12 mouse cellular contexts compared by ENCODE assay signal in the genomic region with DNA sequence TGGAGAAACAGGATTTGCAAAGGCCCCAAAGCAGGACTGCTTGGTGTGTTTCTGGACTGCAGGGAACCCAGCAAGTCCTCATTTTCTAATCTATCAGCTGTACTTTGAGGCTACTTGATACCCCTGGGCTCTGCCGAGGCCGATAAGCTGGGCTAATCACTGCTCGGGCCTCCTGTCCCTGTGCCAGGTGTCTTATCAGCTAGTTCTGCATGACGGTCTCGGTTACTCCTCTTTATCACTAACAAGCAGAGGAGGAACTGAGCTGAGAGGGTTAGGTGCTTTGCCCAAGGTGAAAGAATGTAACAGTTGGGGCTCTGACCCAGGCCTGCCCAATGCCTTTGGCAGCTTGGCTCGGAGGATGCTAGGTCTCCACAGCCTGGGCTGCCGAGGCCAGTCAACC. TPM values are rescaled to one million over a fixed set of nuclear protein-coding genes. Genes with fewer than 3 reads are reported as not detected.
DNase-seq lines count a peak whose midpoint lies in the region; ATAC-seq and TF ChIP-seq lines count a peak whose summit lies in the region.
"Had no signal": no experiment of that assay in that cellular context is flagged by ENCODE, and none has a peak within 500 bp of the region (broad histone marks: within the 10 kb centered on the region; RNA-seq: fewer than 3 reads in every experiment).

No protein-coding gene starts in this region.

- H3K4me2 ChIP-seq in heart, embryonic 16.5 days (ENCODE audit: low read depth, low read length): peak overlapping the region; percentile 25

- ATAC-seq in G1E (ENCODE audit: extremely low read depth, insufficient number of reproducible peaks, low FRiP score, poor library complexity, severe bottlenecking): peak; percentile 96
- peak; percentile 64 for ATAC-seq in heart, embryonic 16.5 days (replicated peaks; ENCODE audit: extremely low read depth, insufficient read depth, low FRiP score)
- ATAC-seq in megakaryocyte-erythroid progenitor cell, adult 5-6 weeks (replicated peaks; ENCODE audit: low FRiP score, low TSS enrichment, poor library complexity, severe bottlenecking): peak; percentile 87
- ATAC-seq: Patski had no signal

- DNase-seq in 416B (ENCODE audit: low read depth): peak; percentile 87
- DNase-seq in G1E (ENCODE audit: low spot score): peak; percentile 89
- DNase-seq in gastrocnemius, postnatal 14 days: no peak
- no peak for DNase-seq in left cerebral cortex, adult 18-20 months (ENCODE audit: low spot score in 2 of 2)
- no peak for DNase-seq in Muller cell, postnatal 12 days (ENCODE audit: inconsistent ontology term)

- TF ChIP-seq CTCF in G1E (IDR thresholded peaks at IDR 0.05; ENCODE audit: low read depth, low read length): no peak

- peaks cover 26% of the 10 kb centered on the region for H3K36me3 ChIP-seq in G1E (replicated peaks)
- no peaks in the 10 kb centered on the region; the same call in 1 of the 2 replicates for H3K36me3 ChIP-seq in heart, embryonic 16.5 days (ENCODE audit: control insufficient read depth, insufficient read depth)
- H3K36me3 ChIP-seq: embryonic facial prominence, embryonic 15.5 days; hindbrain, embryonic 13.5 days had no signal

- H3K27ac ChIP-seq in heart, embryonic 16.5 days (ENCODE audit: low read length): peak overlapping the region; percentile 69
- H3K27ac ChIP-seq: embryonic facial prominence, embryonic 15.5 days had no signal

- peaks cover 34% of the 10 kb centered on the region for H3K4me1 ChIP-seq in G1E (ENCODE audit: insufficient read depth, low read depth, low read length)
- H3K4me1 ChIP-seq in heart, embryonic 16.5 days (ENCODE audit: control insufficient read depth, insufficient read depth, low read length): peaks cover 15% of the 10 kb centered on the region

- intact Hi-C loops in gastrocnemius, postnatal 14 days (cut with DNase I; ENCODE audit: low total_unique reads): no loop called here

- H3K9ac ChIP-seq in heart, embryonic 16.5 days (ENCODE audit: low read length): no peak overlapping the region
- H3K9ac ChIP-seq: embryonic facial prominence, embryonic 15.5 days had no signal

- H3K27me3 ChIP-seq in G1E (ENCODE audit: insufficient read depth, low read length): peaks cover 12% of the 10 kb centered on the region
- H3K27me3 ChIP-seq in heart, embryonic 16.5 days (ENCODE audit: control insufficient read depth, insufficient read depth, low read length): no peaks in the 10 kb centered on the region
- H3K27me3 ChIP-seq: embryonic facial prominence, embryonic 15.5 days; hindbrain, embryonic 13.5 days; Patski had no signal

- peaks cover 26% of the 10 kb centered on the region for H3K9me3 ChIP-seq in G1E (replicated peaks)
- no peaks in the 10 kb centered on the region for H3K9me3 ChIP-seq in heart, embryonic 16.5 days (replicated peaks; ENCODE audit: control insufficient read depth, low read length)
- H3K9me3 ChIP-seq: embryonic facial prominence, embryonic 15.5 days; hindbrain, embryonic 13.5 days; midbrain, embryonic 10.5 days had no signal

- WGBS in heart, embryonic 16.5 days: 21% methylated on average over 7 of the region's 7 CpGs

- H3K4me3 ChIP-seq in G1E (ENCODE audit: low read depth, low read length): peak overlapping the region; percentile 54; the same call in 1 of the 2 replicates
- H3K4me3 ChIP-seq in heart, embryonic 16.5 days (ENCODE audit: low read length): no peak overlapping the region

RNA-seq across cellular contexts. Expression of a gene that starts 10.6 kb away (rescaled TPM):
- total RNA-seq in G1E (2014; fragmentation: Nextera tagmentation): not detected in 2 replicates
- not detected in 2 replicates for total RNA-seq in G1E (2017)
- not detected in 2 replicates for polyA plus RNA-seq in G1E (2012)
- polyA plus RNA-seq in heart, embryonic 16.5 days (2015; fragmentation: Nextera tagmentation; extraction: Ambion mirVana): 0.21 and 0.24 TPM in 2 replicates
- not detected in 2 replicates for total RNA-seq in megakaryocyte-erythroid progenitor cell, adult 5-6 weeks (2014; fragmentation: Nextera tagmentation)
- not detected in 2 replicates for total RNA-seq in megakaryocyte-erythroid progenitor cell, adult 5-6 weeks (2017)
- total RNA-seq in gastrocnemius, postnatal 14 days (2021): 100 to 1,000 TPM in 1 of 2 experiments, 10 to 100 TPM in 1; 95.9 to 120 TPM
- not detected for total RNA-seq in left cerebral cortex, adult 18-20 months (2021)
- total RNA-seq: layer of hippocampus, postnatal 10 days had no signal
- polyA plus RNA-seq: hindbrain, embryonic 13.5 days; midbrain, embryonic 10.5 days; Patski had no signal

RNA-seq across cellular contexts. Expression of a gene that starts 13.3 kb away (rescaled TPM):
- total RNA-seq in G1E (2014; fragmentation: Nextera tagmentation): 37.2 and 74.5 TPM in 2 replicates
- 20.2 and 22.5 TPM in 2 replicates for total RNA-seq in G1E (2017)
- 1.2 and 2.5 TPM in 2 replicates for polyA plus RNA-seq in G1E (2012)
- 102 and 110 TPM in 2 replicates for polyA plus RNA-seq in heart, embryonic 16.5 days (2015; fragmentation: Nextera tagmentation; extraction: Ambion mirVana)
- 37.2 and 56.9 TPM in 2 replicates for total RNA-seq in megakaryocyte-erythroid progenitor cell, adult 5-6 weeks (2014; fragmentation: Nextera tagmentation)
- 35.3 and 56.3 TPM in 2 replicates for total RNA-seq in megakaryocyte-erythroid progenitor cell, adult 5-6 weeks (2017)
- total RNA-seq in gastrocnemius, postnatal 14 days (2021): 1 to 10 TPM; 6.1 to 7.0 TPM
- total RNA-seq in left cerebral cortex, adult 18-20 months (2021): 1 to 10 TPM; 8.2 to 8.5 TPM

RNA-seq across cellular contexts. Expression of a gene that starts 14.9 kb away (rescaled TPM):
- total RNA-seq in G1E (2014; fragmentation: Nextera tagmentation) (13.5 and 21.0 TPM in 2 replicates), G1E (2017) (51.5 and 54.9 TPM in 2 replicates)
- polyA plus RNA-seq in G1E (2012): 13.3 and 19.5 TPM in 2 replicates
- 92.9 and 97.9 TPM in 2 replicates for polyA plus RNA-seq in heart, embryonic 16.5 days (2015; fragmentation: Nextera tagmentation; extraction: Ambion mirVana)
- total RNA-seq in megakaryocyte-erythroid progenitor cell, adult 5-6 weeks (2014; fragmentation: Nextera tagmentation): 91.6 and 94.6 TPM in 2 replicates
- total RNA-seq in megakaryocyte-erythroid progenitor cell, adult 5-6 weeks (2017): 48.9 and 88.0 TPM in 2 replicates
- 10 to 100 TPM; 45.7 to 46.0 TPM for total RNA-seq in gastrocnemius, postnatal 14 days (2021)
- 10 to 100 TPM; 46.9 to 57.8 TPM for total RNA-seq in left cerebral cortex, adult 18-20 months (2021)

RNA-seq across cellular contexts. Expression of a gene that starts 26.8 kb away (rescaled TPM):
- total RNA-seq in G1E (2014; fragmentation: Nextera tagmentation): 0.29 and 62.5 TPM in 2 replicates
- 0.05 and 0.12 TPM in 2 replicates for total RNA-seq in G1E (2017)
- 0.03 TPM in 1 of 2 replicates, not detected in the other for polyA plus RNA-seq in G1E (2012)
- polyA plus RNA-seq in heart, embryonic 16.5 days (2015; fragmentation: Nextera tagmentation; extraction: Ambion mirVana): 8.0 and 8.7 TPM in 2 replicates
- 96.3 and 117 TPM in 2 replicates for total RNA-seq in megakaryocyte-erythroid progenitor cell, adult 5-6 weeks (2014; fragmentation: Nextera tagmentation)
- 40.1 and 70.3 TPM in 2 replicates for total RNA-seq in megakaryocyte-erythroid progenitor cell, adult 5-6 weeks (2017)
- total RNA-seq in gastrocnemius, postnatal 14 days (2021): 10 to 100 TPM in 1 of 2 experiments, 1 to 10 TPM in 1; 6.2 to 16.1 TPM
- total RNA-seq in left cerebral cortex, adult 18-20 months (2021): under 1 TPM; 0.21 to 0.23 TPM

RNA-seq across cellular contexts. Expression of a gene that starts 36.6 kb away (rescaled TPM):
- not detected in 2 replicates for total RNA-seq in G1E (2014; fragmentation: Nextera tagmentation)
- not detected in 2 replicates for total RNA-seq in G1E (2017)
- not detected in 2 replicates for polyA plus RNA-seq in G1E (2012)
- 44.6 and 51.2 TPM in 2 replicates for polyA plus RNA-seq in heart, embryonic 16.5 days (2015; fragmentation: Nextera tagmentation; extraction: Ambion mirVana)
- not detected in 2 replicates for total RNA-seq in megakaryocyte-erythroid progenitor cell, adult 5-6 weeks (2014; fragmentation: Nextera tagmentation)
- total RNA-seq in megakaryocyte-erythroid progenitor cell, adult 5-6 weeks (2017): not detected in 2 replicates
- 10 to 100 TPM; 55.0 to 72.1 TPM for total RNA-seq in gastrocnemius, postnatal 14 days (2021)
- 1 to 10 TPM; 8.5 to 9.2 TPM for total RNA-seq in left cerebral cortex, adult 18-20 months (2021)

Comparison
In these comparisons a context has a peak if more than half of its experiments do, and no peak if none do; other contexts are left out.
1. DNase-seq: peak in 416B (single experiment) and G1E (single experiment); none in gastrocnemius, postnatal 14 days (single experiment), left cerebral cortex, adult 18-20 months (0 of 2) and Muller cell, postnatal 12 days (single experiment).
2. RNA of a gene that starts 10.6 kb away (total RNA-seq): 95.9 to 120 TPM in gastrocnemius, postnatal 14 days; not detected in G1E, not detected in megakaryocyte-erythroid progenitor cell, adult 5-6 weeks and not detected in left cerebral cortex, adult 18-20 months; every median in the first group is over 10 times any median in the second.
3. Peak in every context shown above with its lines, with median percentiles within 50 percentile points of each other: ATAC-seq.